9 mouse cellular contexts compared by ENCODE assay signal in the genomic region with DNA sequence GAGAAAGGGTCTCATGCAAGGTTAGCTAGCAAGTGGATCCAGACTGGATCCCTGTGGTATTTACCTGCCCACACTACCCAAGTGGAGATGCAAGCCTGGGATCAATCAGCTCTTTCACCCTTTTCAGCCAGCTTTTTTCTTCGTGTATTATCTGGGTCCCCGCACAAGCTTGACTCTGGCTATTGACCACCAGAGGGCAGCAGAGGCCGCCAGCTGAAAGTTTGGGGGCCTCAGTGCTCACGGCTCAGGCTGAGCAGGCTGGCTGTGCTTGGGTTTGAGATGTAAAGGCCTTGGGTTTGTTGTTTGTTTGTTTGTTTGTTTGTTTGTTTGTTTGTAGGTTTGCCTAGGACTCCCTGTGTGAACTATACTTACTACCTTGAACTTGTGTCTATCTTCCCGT. TPM values are rescaled to one million over a fixed set of nuclear protein-coding genes. Genes with fewer than 3 reads are reported as not detected.
DNase-seq lines count a peak whose midpoint lies in the region; ATAC-seq and TF ChIP-seq lines count a peak whose summit lies in the region.
"Had no signal": no experiment of that assay in that cellular context is flagged by ENCODE, and none has a peak within 500 bp of the region (broad histone marks: within the 10 kb centered on the region; RNA-seq: fewer than 3 reads in every experiment).

No protein-coding gene starts in this region.

- peak; percentile 94 for TF ChIP-seq CTCF in heart, adult 2 months (IDR thresholded peaks at IDR 0.05)

- H3K4me3 ChIP-seq in heart, adult 2 months, result no peak overlapping the region
- H3K4me3 ChIP-seq in neural tube, embryonic 13.5 days, result no peak overlapping the region

- no peak overlapping the region for H3K4me2 ChIP-seq in neural tube, embryonic 13.5 days

- intact Hi-C loops in heart, adult 2 months (cut with DNase I), result loop anchor here (1.0 to 2.0 kb wide), 2 partner anchors 31 to 79 kb away; partner anchors contain the start of gene Hyal2

- DNase-seq in CD4-positive, CD25-positive, alpha-beta regulatory T cell, adult 2 months (ENCODE audit: low read depth, low spot score), result peak; percentile 91
- peak; percentile 78 for DNase-seq in adipocyte (ENCODE audit: low spot score)
- peak; percentile 93 for DNase-seq in embryo, embryonic 10.5 days (ENCODE audit: low spot score)
- peak; percentile 74 to 83 for DNase-seq in heart, adult 2 months
- DNase-seq in kidney, adult 9 months, result peak; percentile 78
- DNase-seq in lung, adult 18-20 months, result peak; percentile 68 to 74
- peak; percentile 67 for DNase-seq in testis, postnatal 14 days (ENCODE audit: low spot score)

- 18% methylated on average over 5 of the region's 5 CpGs for WGBS in heart, adult 2 months
- WGBS in neural tube, embryonic 13.5 days, result 12% methylated on average over 5 of the region's 5 CpGs

- peak; percentile 70 for TF ChIP-seq EP300 in heart, adult 2 months (IDR thresholded peaks at IDR 0.05; ENCODE audit: insufficient read depth, low read depth, low read length)

- peak; percentile 73 for ATAC-seq in neural tube, embryonic 13.5 days (ENCODE audit: low read depth)

- no peak for TF ChIP-seq POLR2A in heart, adult 2 months (IDR thresholded peaks at IDR 0.05; ENCODE audit: insufficient read depth, low read depth, low read length)

- H3K9ac ChIP-seq in heart, adult 2 months (ENCODE audit: low read depth, low read length), result no peak overlapping the region
- peak overlapping the region; percentile 59; the same call in 1 of the 2 replicates for H3K9ac ChIP-seq in neural tube, embryonic 13.5 days

- H3K79me2 ChIP-seq in heart, adult 2 months (replicated peaks; ENCODE audit: control insufficient read depth, insufficient read depth, low read length), result no peaks in the 10 kb centered on the region

- no peaks in the 10 kb centered on the region for H3K9me3 ChIP-seq in neural tube, embryonic 13.5 days
- H3K9me3 ChIP-seq: heart, embryonic 13.5 days had no signal

- no peaks in the 10 kb centered on the region for H3K36me3 ChIP-seq in heart, adult 2 months (ENCODE audit: control insufficient read depth, insufficient read depth, low read length)
- H3K36me3 ChIP-seq in neural tube, embryonic 13.5 days, result no peaks in the 10 kb centered on the region
- H3K36me3 ChIP-seq: heart, embryonic 13.5 days had no signal

- H3K4me1 ChIP-seq in heart, adult 2 months (ENCODE audit: control insufficient read depth, insufficient read depth, low read length), result peaks cover 5% of the 10 kb centered on the region
- peaks cover 26% of the 10 kb centered on the region for H3K4me1 ChIP-seq in neural tube, embryonic 13.5 days (replicated peaks)

- H3K27me3 ChIP-seq in heart, adult 2 months (ENCODE audit: control insufficient read depth, insufficient read depth, low read length), result no peaks in the 10 kb centered on the region
- H3K27me3 ChIP-seq in neural tube, embryonic 13.5 days, result no peaks in the 10 kb centered on the region

- no peak overlapping the region for H3K27ac ChIP-seq in heart, adult 2 months
- H3K27ac ChIP-seq in neural tube, embryonic 13.5 days (replicated peaks), result no peak overlapping the region
- H3K27ac ChIP-seq: heart, embryonic 13.5 days had no signal

RNA-seq across cellular contexts. Expression of gene Gnai2, which starts 10.4 kb away (rescaled TPM):
- total RNA-seq in heart, adult 2 months (2021), result 100 to 1,000 TPM; 243 to 250 TPM
- 311 and 386 TPM in 2 replicates for polyA plus RNA-seq in heart, adult 2 months (2012; rRNA removed)
- 350 and 384 TPM in 2 replicates for polyA plus RNA-seq in neural tube, embryonic 13.5 days (2015; fragmentation: Nextera tagmentation; extraction: Ambion mirVana)

RNA-seq across cellular contexts. Expression of gene Slc38a3, which starts 23.8 kb away (rescaled TPM):
- 10 to 100 TPM; 71.5 to 88.3 TPM for total RNA-seq in heart, adult 2 months (2021)
- polyA plus RNA-seq in heart, adult 2 months (2012; rRNA removed), result 162 and 314 TPM in 2 replicates
- polyA plus RNA-seq in neural tube, embryonic 13.5 days (2015; fragmentation: Nextera tagmentation; extraction: Ambion mirVana), result 23.9 and 25.6 TPM in 2 replicates

RNA-seq across cellular contexts. Expression of gene Gnat1, which starts 33.9 kb away (rescaled TPM):
- total RNA-seq in heart, adult 2 months (2021), result not detected
- polyA plus RNA-seq in heart, adult 2 months (2012; rRNA removed), result not detected in 2 replicates
- polyA plus RNA-seq in neural tube, embryonic 13.5 days (2015; fragmentation: Nextera tagmentation; extraction: Ambion mirVana), result 0.96 and 2.4 TPM in 2 replicates

RNA-seq across cellular contexts. Expression of gene Sema3b, which starts 36.5 kb away (rescaled TPM):
- total RNA-seq in heart, adult 2 months (2021), result 10 to 100 TPM; 19.9 to 24.2 TPM
- polyA plus RNA-seq in heart, adult 2 months (2012; rRNA removed), result 33.7 and 39.1 TPM in 2 replicates
- 6.5 and 9.0 TPM in 2 replicates for polyA plus RNA-seq in neural tube, embryonic 13.5 days (2015; fragmentation: Nextera tagmentation; extraction: Ambion mirVana)

RNA-seq across cellular contexts. Expression of gene Ifrd2, which starts 58.1 kb away (rescaled TPM):
- total RNA-seq in heart, adult 2 months (2021), result 10 to 100 TPM; 39.9 to 51.4 TPM
- polyA plus RNA-seq in heart, adult 2 months (2012; rRNA removed), result 43.7 and 54.5 TPM in 2 replicates
- 13.5 and 17.4 TPM in 2 replicates for polyA plus RNA-seq in neural tube, embryonic 13.5 days (2015; fragmentation: Nextera tagmentation; extraction: Ambion mirVana)
